Comparison of ENCODE assay signal across 12 mouse cellular contexts in the genomic region with DNA sequence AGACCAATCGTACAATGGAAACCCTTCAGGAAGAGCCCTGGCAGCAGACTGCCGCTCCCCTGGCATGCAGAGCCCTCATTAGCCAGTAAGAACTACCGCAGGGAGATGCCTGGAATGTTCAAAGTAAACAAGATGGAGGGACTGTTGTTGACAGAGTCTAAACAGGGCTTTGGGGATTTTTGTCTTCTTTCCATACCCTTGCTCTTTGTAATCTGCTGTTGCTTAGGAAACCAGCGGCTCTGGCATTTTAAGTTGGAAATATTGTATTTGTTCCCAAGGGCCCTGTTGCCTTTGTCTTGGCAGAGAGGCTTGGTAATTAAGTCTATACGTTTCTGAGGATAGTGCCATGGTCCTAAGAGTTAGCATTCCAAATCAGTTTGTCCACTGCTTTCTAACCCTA.
DNase-seq lines count a peak whose midpoint lies in the region; ATAC-seq lines count a peak whose summit lies in the region.
"Had no signal": no experiment of that assay in that cellular context is flagged by ENCODE, and none has a peak within 500 bp of the region (broad histone marks: within the 10 kb centered on the region; RNA-seq: fewer than 3 reads in every experiment).

No protein-coding gene starts in this region.

- H3K4me3 ChIP-seq in intestine, embryonic 16.5 days (ENCODE audit: low read length), result no peak overlapping the region
- no peak overlapping the region for H3K4me3 ChIP-seq in intestine, embryonic 15.5 days (replicated peaks)
- no peak overlapping the region for H3K4me3 ChIP-seq in forebrain, embryonic 11.5 days (ENCODE audit: low read depth, low read length)
- no peak overlapping the region for H3K4me3 ChIP-seq in limb, embryonic 15.5 days
- H3K4me3 ChIP-seq in midbrain, embryonic 15.5 days, result no peak overlapping the region
- H3K4me3 ChIP-seq: heart, adult 2 months had no signal

- no peak for ATAC-seq in intestine, embryonic 16.5 days
- no peak for ATAC-seq in intestine, embryonic 15.5 days
- ATAC-seq in forebrain, embryonic 11.5 days (replicated peaks; ENCODE audit: low FRiP score), result peak; percentile 66
- no peak for ATAC-seq in limb, embryonic 15.5 days (ENCODE audit: insufficient number of reproducible peaks, low FRiP score, low TSS enrichment, low read depth)
- peak; percentile 74 for ATAC-seq in midbrain, embryonic 15.5 days (replicated peaks)
- ATAC-seq in megakaryocyte, adult 5-6 weeks (ENCODE audit: poor library complexity, severe bottlenecking), result no peak
- ATAC-seq: CD4-positive, CD25-positive, alpha-beta regulatory T cell, adult 4 months had no signal

- peak overlapping the region; percentile 8; the same call in 1 of the 2 replicates for H3K4me2 ChIP-seq in intestine, embryonic 16.5 days (ENCODE audit: low read depth, low read length)
- no peak overlapping the region for H3K4me2 ChIP-seq in intestine, embryonic 15.5 days (replicated peaks)
- H3K4me2 ChIP-seq in forebrain, embryonic 11.5 days (ENCODE audit: low read depth, low read length, severe bottlenecking), result no peak overlapping the region
- no peak overlapping the region; the same call in 1 of the 2 replicates for H3K4me2 ChIP-seq in limb, embryonic 15.5 days
- no peak overlapping the region for H3K4me2 ChIP-seq in midbrain, embryonic 15.5 days

- peak; percentile 52 for DNase-seq in forebrain, embryonic 11.5 days (ENCODE audit: low spot score)
- DNase-seq in right cerebral cortex, postnatal 4 days, result no peak
- no peak for DNase-seq in kidney, postnatal 10 days
- DNase-seq: heart, adult 2 months; kidney, adult 18-20 months; left cerebral cortex, postnatal 4 days had no signal

- H3K4me1 ChIP-seq in intestine, embryonic 16.5 days (ENCODE audit: control insufficient read depth, insufficient read depth, low read length), result peaks cover 30% of the 10 kb centered on the region
- peaks cover 22% of the 10 kb centered on the region for H3K4me1 ChIP-seq in intestine, embryonic 15.5 days (replicated peaks)
- H3K4me1 ChIP-seq in forebrain, embryonic 11.5 days (replicated peaks; ENCODE audit: control insufficient read depth, insufficient read depth, low read length), result peaks cover 8% of the 10 kb centered on the region; the same call in 1 of the 2 replicates
- peaks cover 55% of the 10 kb centered on the region for H3K4me1 ChIP-seq in limb, embryonic 15.5 days
- H3K4me1 ChIP-seq in midbrain, embryonic 15.5 days, result peaks cover 25% of the 10 kb centered on the region

- H3K27ac ChIP-seq in intestine, embryonic 16.5 days (ENCODE audit: low read length), result no peak overlapping the region
- no peak overlapping the region for H3K27ac ChIP-seq in intestine, embryonic 15.5 days
- H3K27ac ChIP-seq in forebrain, embryonic 11.5 days (ENCODE audit: low read depth, low read length), result peak overlapping the region; percentile 32; the same call in 1 of the 2 replicates
- H3K27ac ChIP-seq in limb, embryonic 15.5 days, result peak overlapping the region; percentile 47; the same call in 1 of the 2 replicates
- peak overlapping the region; percentile 48 for H3K27ac ChIP-seq in midbrain, embryonic 15.5 days
- H3K27ac ChIP-seq: heart, adult 2 months had no signal

- no peaks in the 10 kb centered on the region for H3K9me3 ChIP-seq in intestine, embryonic 16.5 days (ENCODE audit: control insufficient read depth, low read length)
- no peaks in the 10 kb centered on the region for H3K9me3 ChIP-seq in intestine, embryonic 15.5 days
- no peaks in the 10 kb centered on the region for H3K9me3 ChIP-seq in forebrain, embryonic 11.5 days (ENCODE audit: control insufficient read depth, low read length)
- H3K9me3 ChIP-seq in limb, embryonic 15.5 days, result no peaks in the 10 kb centered on the region
- no peaks in the 10 kb centered on the region for H3K9me3 ChIP-seq in midbrain, embryonic 15.5 days

- 23% methylated on average over 5 of the region's 5 CpGs for WGBS in intestine, embryonic 16.5 days
- 25% methylated on average over 5 of the region's 5 CpGs for WGBS in intestine, embryonic 15.5 days
- WGBS in forebrain, embryonic 11.5 days, result 19% methylated on average over 5 of the region's 5 CpGs
- 28% methylated on average over 5 of the region's 5 CpGs for WGBS in limb, embryonic 15.5 days
- 18% methylated on average over 5 of the region's 5 CpGs for WGBS in midbrain, embryonic 15.5 days

- no peaks in the 10 kb centered on the region for H3K36me3 ChIP-seq in intestine, embryonic 16.5 days (ENCODE audit: control insufficient read depth, insufficient read depth, low read length)
- H3K36me3 ChIP-seq in intestine, embryonic 15.5 days, result no peaks in the 10 kb centered on the region
- H3K36me3 ChIP-seq in forebrain, embryonic 11.5 days (ENCODE audit: control insufficient read depth, insufficient read depth, low read length), result no peaks in the 10 kb centered on the region
- H3K36me3 ChIP-seq in limb, embryonic 15.5 days, result no peaks in the 10 kb centered on the region
- no peaks in the 10 kb centered on the region for H3K36me3 ChIP-seq in midbrain, embryonic 15.5 days (replicated peaks)

- H3K9ac ChIP-seq in intestine, embryonic 16.5 days (ENCODE audit: low read depth, low read length), result no peak overlapping the region
- H3K9ac ChIP-seq in intestine, embryonic 15.5 days, result no peak overlapping the region
- H3K9ac ChIP-seq in forebrain, embryonic 11.5 days (ENCODE audit: low read length), result no peak overlapping the region
- H3K9ac ChIP-seq in limb, embryonic 15.5 days, result no peak overlapping the region
- H3K9ac ChIP-seq in midbrain, embryonic 15.5 days, result no peak overlapping the region

- H3K27me3 ChIP-seq in intestine, embryonic 16.5 days (replicated peaks; ENCODE audit: control insufficient read depth, insufficient read depth, low read length), result no peaks in the 10 kb centered on the region
- H3K27me3 ChIP-seq in intestine, embryonic 15.5 days (replicated peaks), result no peaks in the 10 kb centered on the region
- H3K27me3 ChIP-seq in forebrain, embryonic 11.5 days (ENCODE audit: control insufficient read depth, insufficient read depth, low read length), result no peaks in the 10 kb centered on the region
- H3K27me3 ChIP-seq in limb, embryonic 15.5 days, result no peaks in the 10 kb centered on the region
- no peaks in the 10 kb centered on the region for H3K27me3 ChIP-seq in midbrain, embryonic 15.5 days (replicated peaks)

Comparison
In these comparisons a context has a peak if more than half of its experiments do, and no peak if none do; other contexts are left out.
1. ATAC-seq: peak in forebrain, embryonic 11.5 days (single experiment) and midbrain, embryonic 15.5 days (single experiment); none in intestine, embryonic 16.5 days (single experiment), intestine, embryonic 15.5 days (single experiment), limb, embryonic 15.5 days (single experiment) and megakaryocyte, adult 5-6 weeks (single experiment).
2. H3K27ac ChIP-seq: peak in forebrain, embryonic 11.5 days (single experiment), limb, embryonic 15.5 days (single experiment) and midbrain, embryonic 15.5 days (single experiment); none in intestine, embryonic 16.5 days (single experiment) and intestine, embryonic 15.5 days (single experiment).